Mouse (Mus musculus): Measurements from ENCODE around the gene Gapdhs.

- TF ChIP-seq CTCF (IDR thresholded peaks at IDR 0.05; ENCODE audit: low read depth, low read length) (peak; percentile 57; the same call in 1 of the 2 replicates), POLR2A (IDR thresholded peaks at IDR 0.05; ENCODE audit: borderline replicate concordance, low read depth, low read length) (no peak)
Observed at GRCm38 (mm10) chr7:30781792-30782191, 38.3 kb upstream of the Gapdhs start.
